Mouse (Mus musculus) stomach, postnatal 0 days (tissue): ENCODE measurements around the gene Acoxl. TPM values are rescaled to one million over a fixed set of nuclear protein-coding genes. Genes with fewer than 3 reads are reported as not detected.

Source experiments
- ATAC-seq: fragments of 200-750 bp; cut with Nextera tagmentation; 2 replicates; pipeline ENCODE4 v1.8.0; 2017; ENCODE audit not compliant: low FRiP score, low TSS enrichment
- DNase-seq: peaks from one replicate; pipeline ENCODE4 v3.0.0-alpha.2; 2016; ENCODE audit warnings: low spot score
- H3K27ac ChIP-seq: fragments of 300-500 bp; sonication (generic); replicated peaks from 2 replicates; pipeline ENCODE4 v1.5.1; 2014; ENCODE audit warnings: mild to moderate bottlenecking, control low read depth
- H3K27me3 ChIP-seq: fragments of 300-500 bp; sonication (generic); 2 replicates; pipeline ENCODE4 v1.6.1; 2014; ENCODE audit warnings: low read length; ENCODE audit not compliant: control insufficient read depth, insufficient read depth
- H3K36me3 ChIP-seq: fragments of 300-500 bp; sonication (generic); 2 replicates; pipeline ENCODE4 v1.6.1; 2014; ENCODE audit warnings: low read length, mixed read lengths; ENCODE audit not compliant: control insufficient read depth, insufficient read depth
- H3K4me1 ChIP-seq: fragments of 300-500 bp; sonication (generic); replicated peaks from 2 replicates; pipeline ENCODE4 v1.6.1; 2014; ENCODE audit warnings: antibody characterized with exemption; ENCODE audit not compliant: control insufficient read depth, insufficient read depth
- H3K4me2 ChIP-seq: fragments of 300-500 bp; sonication (generic); replicated peaks from 2 replicates; pipeline ENCODE4 v1.6.1; 2014; ENCODE audit warnings: low read depth, mild to moderate bottlenecking, control low read depth, moderate library complexity
- H3K4me3 ChIP-seq: fragments of 300-500 bp; sonication (generic); 2 replicates; pipeline ENCODE4 v1.5.1; 2014; ENCODE audit warnings: low read depth, low read length, control low read depth
- H3K9ac ChIP-seq: fragments of 300-500 bp; sonication (generic); 2 replicates; pipeline ENCODE4 v1.6.1; 2014; ENCODE audit warnings: mild to moderate bottlenecking, low read length, control low read depth, mixed read lengths
- H3K9me3 ChIP-seq: fragments of 300-500 bp; sonication (generic); 2 replicates; pipeline ENCODE4 v1.6.1; 2016; ENCODE audit warnings: low read length; ENCODE audit not compliant: control insufficient read depth
- CTCF ChIP-seq: IDR thresholded peaks from 2 replicates; pipeline ENCODE4 v1.5.1; 2016; ENCODE audit warnings: antibody characterized with exemption, low read depth, mild to moderate bottlenecking, moderate library complexity
- EP300 ChIP-seq: optimal IDR thresholded peaks from 2 replicates; pipeline ENCODE3; 2016; ENCODE audit warnings: antibody characterized with exemption
- WGBS: fragments of 180-500 bp; shearing (Covaris S2); extraction: QIAGEN DNeasy Blood & Tissue Kit; methylation state at CpG from one replicate; pipeline ENCODE4 v1.1.7; 2014; 5-methylcytosine and 5-hydroxymethylcytosine counted together
- polyA plus RNA-seq: library from polyadenylated mRNA; unstranded; fragments of >200 nt; fragmentation: Nextera tagmentation; extraction: Ambion mirVana; gene quantifications from 2 replicates; pipeline ENCODE4 v1.2.1, GENCODE M21; 2015

Acoxl gene
- polyA plus RNA-seq, 1 experiment from 2014 or later, result 0.17 TPM

GRCm38 (mm10) chr2:127926679-127927324 lies 88.1 kb downstream of the Acoxl start:
- Histone ChIP-seq H3K9me3 (no peaks in the 10 kb centered on the region), H3K27me3 (no peaks in the 10 kb centered on the region), H3K4me2 (no peak overlapping the region), H3K9ac (no peak overlapping the region), H3K4me1 (peaks cover 3% of the 10 kb centered on the region; the same call in 1 of the 2 replicates), H3K4me3 (no peak overlapping the region), H3K36me3 (no peaks in the 10 kb centered on the region), H3K27ac (no peak overlapping the region)
- 46% methylated on average over 9 of the region's 9 CpGs for WGBS
- TF ChIP-seq CTCF, result no peak
- ATAC-seq, result no peak
- no peak for DNase-seq

- no peak overlapping the region for H3K4me2 ChIP-seq
- no peaks in the 10 kb centered on the region for H3K36me3 ChIP-seq
- ATAC-seq (no peak), DNase-seq (peak; percentile 21)
- peaks cover 3% of the 10 kb centered on the region; the same call in 1 of the 2 replicates for H3K4me1 ChIP-seq
- 30% methylated on average over 15 of the region's 15 CpGs for WGBS
- H3K9ac ChIP-seq, result no peak overlapping the region; the same call in 1 of the 2 replicates
- H3K4me3 ChIP-seq, result no peak overlapping the region
- TF ChIP-seq CTCF, result no peak
- TF ChIP-seq EP300, result no peak
- no peaks in the 10 kb centered on the region for H3K27me3 ChIP-seq
- H3K27ac ChIP-seq, result no peak overlapping the region
- no peaks in the 10 kb centered on the region for H3K9me3 ChIP-seq
Measured at GRCm38 (mm10) chr2:127927452-127928273, 89.0 kb downstream of the Acoxl start.

DNA sequence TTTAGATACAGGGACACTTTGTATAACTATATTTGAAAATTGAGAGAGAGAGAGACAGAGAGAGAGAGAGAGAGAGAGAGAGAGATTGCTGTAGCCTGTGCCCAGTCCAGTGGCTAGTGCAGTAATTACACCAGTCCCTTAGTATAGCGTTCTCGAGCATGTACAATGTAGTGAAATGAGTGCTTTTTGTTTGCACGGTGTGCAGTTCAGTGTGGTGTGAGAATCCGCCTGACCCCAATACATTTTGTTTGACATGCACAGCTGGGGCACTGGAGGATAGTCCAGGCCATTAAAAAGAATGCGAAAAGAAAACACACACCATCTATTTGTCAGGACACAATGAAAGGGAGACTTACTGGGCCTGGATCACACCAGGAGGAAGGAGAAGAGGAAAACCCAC lies 89.6 kb downstream of the Acoxl start:
- no peaks in the 10 kb centered on the region for H3K27me3 ChIP-seq
- no peak for DNase-seq
- H3K4me1 ChIP-seq, result peaks cover 3% of the 10 kb centered on the region; the same call in 1 of the 2 replicates
- 40% methylated on average over 5 of the region's 5 CpGs for WGBS
- no peak overlapping the region for H3K9ac ChIP-seq
- no peak overlapping the region for H3K4me3 ChIP-seq
- H3K4me2 ChIP-seq, result no peak overlapping the region
- ATAC-seq, result no peak
- no peaks in the 10 kb centered on the region for H3K9me3 ChIP-seq
- H3K36me3 ChIP-seq, result no peaks in the 10 kb centered on the region
- H3K27ac ChIP-seq, result no peak overlapping the region
- no peak for TF ChIP-seq EP300
- no peak for TF ChIP-seq CTCF

DNA sequence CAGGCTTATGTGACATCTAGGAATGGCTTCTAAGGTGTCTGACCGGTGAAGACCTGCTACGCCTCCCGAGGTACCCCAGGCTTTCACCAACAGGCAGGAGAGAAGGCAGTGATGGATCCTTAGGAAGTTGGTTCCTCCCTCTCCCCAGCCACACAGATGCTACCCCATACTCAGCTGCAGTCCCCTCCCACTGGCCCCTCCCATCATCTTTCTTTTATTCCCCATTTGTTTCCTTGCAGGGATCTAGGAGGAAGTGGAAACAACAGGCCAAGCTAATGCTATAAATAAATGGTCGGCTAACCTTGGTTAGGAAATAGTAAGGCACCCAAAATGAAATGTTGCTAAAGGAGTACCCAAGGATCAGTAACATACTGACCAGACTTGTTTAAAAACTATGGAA lies 90.2 kb downstream of the Acoxl start:
- no peaks in the 10 kb centered on the region for H3K27me3 ChIP-seq
- peaks cover 3% of the 10 kb centered on the region; the same call in 1 of the 2 replicates for H3K4me1 ChIP-seq
- no peak overlapping the region for H3K4me2 ChIP-seq
- no peak overlapping the region for H3K9ac ChIP-seq
- no peak for ATAC-seq
- no peak overlapping the region for H3K4me3 ChIP-seq
- WGBS, result 43% methylated on average over 4 of the region's 4 CpGs
- no peaks in the 10 kb centered on the region for H3K36me3 ChIP-seq
- no peak overlapping the region for H3K27ac ChIP-seq
- H3K9me3 ChIP-seq, result no peaks in the 10 kb centered on the region
- no peak for DNase-seq
- no peak for TF ChIP-seq CTCF
- no peak for TF ChIP-seq EP300

DNA sequence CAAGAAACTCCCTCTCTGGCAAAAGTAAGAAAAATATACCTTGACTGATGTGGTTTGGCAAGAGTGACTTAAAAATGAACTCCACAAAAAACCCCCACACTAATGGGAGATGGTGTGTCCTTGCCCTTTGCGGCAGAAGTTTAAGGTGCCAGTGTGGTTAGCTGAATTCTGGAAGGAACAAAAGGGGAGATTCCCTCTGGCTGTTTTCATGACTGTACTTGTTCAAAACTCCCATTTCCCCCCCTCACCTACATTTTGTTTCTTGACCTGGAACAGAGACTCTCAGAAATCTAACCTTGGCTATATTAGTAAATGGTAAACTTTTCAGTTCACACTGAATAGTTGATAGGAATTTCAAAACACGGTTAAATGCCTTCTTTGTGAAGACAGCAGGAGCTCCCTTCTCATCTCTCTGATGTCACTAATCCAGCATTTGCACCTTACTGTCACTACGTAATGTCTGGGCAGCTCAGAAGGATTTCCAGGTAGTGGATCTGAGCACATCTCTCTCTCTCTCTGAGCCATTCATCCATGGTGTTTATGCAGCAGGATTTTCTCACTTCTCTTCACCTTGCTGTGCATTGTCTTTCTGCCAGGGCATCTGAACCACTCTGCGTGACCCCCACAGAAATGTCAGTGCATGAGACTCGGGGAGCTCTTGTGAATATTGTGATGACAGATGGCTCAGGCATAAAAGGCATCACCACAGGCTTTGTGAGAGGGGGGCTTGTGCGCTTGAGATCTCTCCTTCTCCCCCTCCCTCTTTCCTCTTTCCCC lies 91.5 kb downstream of the Acoxl start:
- DNase-seq, result no peak
- Histone ChIP-seq H3K27ac (no peak overlapping the region), H3K9ac (no peak overlapping the region), H3K4me1 (peaks cover 3% of the 10 kb centered on the region; the same call in 1 of the 2 replicates), H3K4me2 (no peak overlapping the region), H3K9me3 (no peaks in the 10 kb centered on the region), H3K36me3 (no peaks in the 10 kb centered on the region), H3K4me3 (no peak overlapping the region), H3K27me3 (no peaks in the 10 kb centered on the region)
- no peak for TF ChIP-seq CTCF
- TF ChIP-seq EP300, result no peak
- ATAC-seq, result no peak
- 51% methylated on average over 6 of the region's 6 CpGs for WGBS
